Mouse (Mus musculus) heart, postnatal 14 days (tissue): ENCODE results near the gene Snx29. TPM values are rescaled to one million over a fixed set of nuclear protein-coding genes. Genes with fewer than 3 reads are reported as not detected.
A peak's percentile ranks its signal among the peaks of the same experiment; 100 is the strongest.

Experiments
- DNase-seq, 2 experiments: peaks; one replicate each; pipeline ENCODE4 v3.0.0; 2021 to 2022
- intact Hi-C: fragments of 180-260 bp; cut with DNase I; formaldehyde crosslinking; loops from one replicate; pipeline ENCODE4 v1.15.1; 2025
- total RNA-seq, 2 experiments: library from RNA; stranded (reverse); gene quantifications; 2 replicates each; pipeline ENCODE4 v1.2.3; 2021

Gene Snx29
- total RNA-seq, 2 experiments from 2014 or later: 13.5 to 17.4 TPM

- intact Hi-C loops: no loop called here
These were observed 333.2 kb downstream of the Snx29 start for GRCm38 (mm10) chr16:11655893-11656292.

DNA sequence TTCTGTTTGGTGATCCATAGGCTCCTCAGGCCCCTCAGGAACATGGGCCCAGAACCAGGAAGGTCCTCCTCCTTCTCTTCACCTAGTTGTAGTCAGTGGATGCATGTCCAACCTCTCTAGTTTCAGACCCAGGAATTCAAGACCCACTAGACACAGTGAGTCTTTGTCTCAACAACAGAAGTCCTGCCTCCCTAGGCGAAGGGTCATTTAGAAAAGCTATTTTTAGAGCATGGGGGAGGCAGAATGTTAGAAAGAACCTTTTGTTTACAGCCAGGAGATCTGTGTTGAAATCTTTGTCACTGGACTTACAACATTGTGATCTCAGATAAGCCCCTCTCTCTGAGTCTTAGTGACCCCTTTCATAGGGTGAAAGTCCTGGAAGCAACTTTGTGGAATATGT lies 334.4 kb downstream of the Snx29 start:
- no peak for DNase-seq
- intact Hi-C loops: no loop called here

More at GRCm38 (mm10) chr16:11655893-11656292, 333.2 kb downstream of the Snx29 start:
- DNase-seq: no peak

DNA sequence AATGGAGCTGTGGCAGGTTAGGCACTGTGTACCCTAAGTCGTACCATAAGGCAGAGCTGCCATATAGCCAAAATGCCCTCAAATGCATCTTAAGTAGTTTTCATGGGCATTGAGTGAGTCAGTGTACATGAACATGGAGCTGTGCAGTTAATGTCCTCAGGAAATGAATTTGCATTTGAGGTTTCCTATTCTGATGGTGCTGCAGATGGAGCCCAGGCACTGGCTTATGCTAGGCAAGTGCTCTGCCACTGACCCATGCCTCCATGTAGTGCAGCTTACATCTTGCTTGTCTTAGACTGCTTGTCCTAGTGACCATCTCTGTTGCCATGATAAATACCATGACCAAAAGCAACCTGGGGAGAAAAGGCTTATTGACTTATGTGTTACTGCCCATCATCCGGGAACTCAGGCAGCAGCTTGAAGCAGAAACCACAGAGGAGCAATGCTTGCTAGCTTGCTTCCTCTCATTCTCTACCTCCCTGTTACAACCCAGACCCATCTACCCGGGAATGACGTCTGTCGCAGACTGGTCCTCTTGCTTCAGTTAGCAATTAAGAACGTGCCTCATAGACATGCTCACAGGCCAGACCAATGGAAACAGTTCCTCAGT lies 336.5 kb downstream of the Snx29 start:
- no peak for DNase-seq
- intact Hi-C loops: no loop called here

DNA sequence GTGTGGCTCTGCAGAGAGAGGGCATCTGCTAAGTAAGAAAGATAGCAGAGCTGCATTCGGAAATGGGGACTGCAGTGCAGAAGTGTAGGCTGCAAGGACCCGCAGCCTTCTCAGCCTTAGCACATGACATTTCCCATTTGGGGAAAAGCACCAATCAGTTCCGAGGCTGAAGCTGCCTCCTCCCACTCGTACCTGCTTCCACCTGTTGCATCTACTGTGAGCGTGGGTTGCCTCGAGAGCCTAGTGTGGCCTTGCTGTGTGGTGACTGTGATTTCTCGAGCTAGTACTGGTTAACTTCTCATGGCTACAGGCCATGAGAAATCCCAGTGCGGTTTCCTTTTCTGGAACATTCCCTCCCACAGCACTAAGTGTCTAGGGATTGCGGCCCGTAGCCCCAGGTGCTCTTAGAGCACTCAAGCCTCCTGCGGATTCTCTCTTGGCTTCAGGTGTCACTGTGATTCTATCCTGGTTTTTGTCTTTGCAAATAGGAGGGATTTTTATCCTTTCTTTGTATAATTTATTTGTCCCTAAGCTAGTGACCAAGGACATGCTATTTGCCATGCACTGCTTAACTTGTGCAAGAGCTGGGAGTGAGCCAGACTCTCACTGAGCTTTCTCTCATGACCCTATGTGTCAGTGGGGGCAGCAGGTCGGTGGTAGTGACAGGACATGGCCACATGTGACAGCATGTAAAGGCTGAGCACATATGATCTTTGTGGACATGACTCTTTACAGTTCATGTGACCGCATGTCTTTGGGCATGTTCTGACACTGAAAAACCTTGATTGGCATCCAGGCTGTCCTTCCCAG lies 342.4 kb downstream of the Snx29 start:
- no peak for DNase-seq
- intact Hi-C loops: no loop called here

GRCm38 (mm10) chr16:11665869-11666268 lies 343.2 kb downstream of the Snx29 start:
- DNase-seq: no peak
- intact Hi-C loops: no loop called here

- no peak for DNase-seq
- intact Hi-C loops: no loop called here
These were observed 345.7 kb downstream of the Snx29 start for GRCm38 (mm10) chr16:11668375-11668774.

DNA sequence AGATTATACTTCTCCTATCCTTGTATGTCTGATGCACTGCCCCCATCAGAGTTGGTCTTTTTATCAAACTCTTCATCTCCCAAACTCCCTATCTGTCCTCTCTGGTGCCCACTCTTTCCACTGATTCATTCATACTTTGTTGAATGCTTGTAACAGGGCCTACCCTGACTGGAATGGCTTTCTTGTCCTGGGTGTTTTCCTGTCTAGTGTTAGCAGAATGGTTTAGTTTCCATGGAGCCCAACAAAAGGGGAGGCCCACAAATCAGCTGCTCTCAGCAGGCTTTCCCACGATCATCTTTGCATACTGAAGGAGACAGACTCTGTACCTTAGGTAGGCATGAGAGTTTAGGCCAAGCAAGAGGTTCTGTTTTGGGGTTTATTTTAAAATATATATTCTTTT lies 346.2 kb downstream of the Snx29 start:
- no peak for DNase-seq
- intact Hi-C loops: no loop called here

- DNase-seq: no peak
- intact Hi-C loops: no loop called here
These were observed 347.7 kb downstream of the Snx29 start for GRCm38 (mm10) chr16:11670251-11670970.

DNA sequence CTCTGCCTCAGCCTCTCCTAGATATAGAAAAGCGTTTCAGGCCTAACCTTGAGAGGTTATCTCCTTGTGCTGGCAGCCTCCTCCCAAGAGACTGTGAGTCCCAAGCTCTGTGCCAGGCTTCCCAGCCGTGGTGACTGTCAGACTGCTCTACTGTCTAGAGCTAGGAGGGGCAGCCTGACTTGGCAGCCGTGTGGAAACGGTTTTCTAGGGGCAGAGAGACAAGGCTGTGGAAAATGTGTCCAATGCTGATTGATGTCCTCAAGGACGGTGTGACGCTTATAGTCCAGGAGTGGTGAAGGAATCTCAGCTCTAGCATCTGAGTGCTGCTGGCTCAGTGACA lies 348.2 kb downstream of the Snx29 start:
- peak; percentile 32 to 45 for DNase-seq
- intact Hi-C loops: no loop called here

GRCm38 (mm10) chr16:11676006-11676405 lies 353.3 kb downstream of the Snx29 start:
- intact Hi-C loops: no loop called here
- no peak for DNase-seq

DNA sequence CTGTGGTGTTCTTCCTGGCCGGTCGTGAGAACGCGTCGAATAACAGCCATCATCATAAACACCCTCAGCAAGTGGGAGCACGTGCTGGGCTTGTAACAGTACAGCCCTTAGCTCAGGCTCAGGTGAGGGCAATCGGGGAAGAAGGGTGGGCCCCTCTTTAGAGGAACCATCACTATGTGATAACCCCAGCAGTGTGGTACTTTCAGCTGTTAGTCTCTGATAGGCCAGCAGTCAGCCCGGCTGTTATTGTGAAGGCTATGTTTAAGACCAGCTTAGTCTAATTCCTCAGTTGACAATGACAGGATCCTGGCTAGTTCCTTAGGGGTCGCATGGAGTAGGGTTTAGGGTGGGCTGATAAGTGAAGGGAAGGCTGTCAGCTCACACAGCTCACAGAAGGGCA lies 362.6 kb downstream of the Snx29 start:
- intact Hi-C loops: no loop called here
- DNase-seq: no peak

DNA sequence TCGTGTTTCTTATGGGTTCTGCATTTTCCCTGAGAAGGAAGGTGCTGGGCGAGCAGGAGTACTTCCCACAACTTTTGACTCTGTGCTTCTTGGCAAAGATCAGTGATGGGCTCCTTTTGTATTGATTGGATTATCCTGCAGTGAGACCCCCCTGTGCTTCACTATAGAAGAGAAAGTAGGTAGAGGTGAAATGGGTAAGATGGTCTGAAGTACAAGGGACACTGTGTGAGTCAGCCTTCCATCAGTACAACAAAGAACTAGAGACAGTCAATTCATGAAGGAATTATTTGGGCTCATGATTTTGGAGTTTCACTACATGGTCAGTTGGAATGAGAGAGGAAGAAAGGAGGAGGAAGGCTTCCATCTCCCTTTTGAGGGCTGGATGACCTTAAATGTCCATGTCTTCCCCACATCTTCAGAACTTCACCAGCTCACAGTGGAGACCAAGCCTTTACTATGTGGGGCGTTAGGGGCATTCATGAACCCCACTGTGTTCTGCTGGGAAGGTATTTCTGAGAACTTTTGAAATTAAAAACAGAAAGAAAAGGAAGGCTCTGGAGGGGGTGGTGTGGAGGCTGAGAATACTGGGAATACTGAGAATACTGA lies 363.1 kb downstream of the Snx29 start:
- intact Hi-C loops: no loop called here
- DNase-seq: no peak

DNA sequence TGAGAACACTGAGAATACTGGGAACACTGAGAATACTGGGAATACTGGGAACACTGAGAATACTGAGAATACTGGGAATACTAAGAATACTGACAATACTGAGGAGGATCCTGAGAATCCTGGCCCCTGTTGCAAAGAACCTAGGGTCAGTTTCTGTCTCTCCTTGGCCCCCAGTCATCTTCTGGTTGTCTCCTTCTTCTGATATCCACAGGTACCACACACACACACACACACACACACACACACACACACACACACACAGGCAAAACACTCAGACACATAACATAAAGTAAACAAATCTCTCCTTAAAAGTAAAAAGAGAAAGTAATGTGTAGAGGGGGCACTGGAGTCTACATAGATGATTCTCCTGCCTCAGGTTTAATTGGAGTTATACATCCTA lies 365.1 kb downstream of the Snx29 start:
- DNase-seq: no peak
- intact Hi-C loops: no loop called here

GRCm38 (mm10) chr16:11688281-11689005 lies 365.7 kb downstream of the Snx29 start:
- intact Hi-C loops: no loop called here
- DNase-seq: no peak

DNA sequence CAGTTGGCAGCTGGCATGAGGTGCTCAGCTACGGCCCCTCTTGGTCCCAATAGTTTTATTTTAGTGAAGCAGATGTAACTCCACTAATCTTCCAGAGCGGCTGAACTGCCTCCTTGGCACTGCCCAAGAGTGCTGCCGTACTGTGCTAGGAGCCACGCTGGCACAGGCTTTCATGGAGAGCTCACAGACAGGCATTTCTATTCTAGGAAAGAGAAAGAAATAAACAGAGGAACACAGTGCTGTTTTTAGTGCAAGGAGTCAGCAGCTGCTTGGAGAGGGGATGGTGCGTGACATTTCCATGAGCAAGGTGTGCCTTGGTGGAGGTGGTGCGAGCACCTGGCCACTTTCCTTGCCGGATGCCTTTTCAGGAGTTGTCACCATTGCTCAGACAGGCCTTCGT lies 367.4 kb downstream of the Snx29 start:
- DNase-seq: no peak
- intact Hi-C loops: no loop called here

- no peak for DNase-seq
- intact Hi-C loops: no loop called here
These were observed 368.0 kb downstream of the Snx29 start for GRCm38 (mm10) chr16:11690756-11691155.

DNA sequence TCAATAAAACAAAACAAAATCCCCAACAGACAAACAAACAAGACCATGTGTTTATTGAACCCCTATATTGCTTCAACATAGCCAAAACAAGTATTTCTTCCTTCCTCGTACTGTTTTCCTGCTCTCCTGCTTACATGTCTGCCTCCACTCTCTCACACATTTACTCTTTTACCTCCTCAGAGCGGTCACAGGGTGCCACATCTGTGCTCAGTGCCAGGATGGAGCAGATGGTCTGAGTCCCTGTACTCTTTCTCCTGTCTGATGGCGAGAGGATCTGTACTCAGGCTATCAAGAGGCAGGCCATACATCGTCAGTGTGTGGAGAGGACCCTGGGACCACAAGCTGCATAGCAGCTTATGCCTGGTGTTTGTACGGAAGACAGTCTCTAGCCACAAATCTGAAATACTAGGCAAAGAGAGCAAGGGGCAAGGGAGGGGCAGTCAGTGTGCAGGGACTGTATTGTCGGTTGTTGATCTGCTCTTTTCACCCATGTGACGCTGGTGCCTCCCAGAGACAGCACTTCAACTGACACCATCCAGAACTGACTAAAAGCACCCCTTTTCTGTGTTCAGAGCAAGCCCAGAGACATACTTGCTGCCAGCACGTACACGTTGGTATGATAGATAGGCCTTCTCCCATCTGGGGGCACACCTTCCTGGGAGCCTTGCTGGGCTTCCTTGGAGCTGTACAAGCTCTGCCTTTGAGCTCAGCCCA lies 368.9 kb downstream of the Snx29 start:
- intact Hi-C loops: no loop called here
- no peak for DNase-seq

DNA sequence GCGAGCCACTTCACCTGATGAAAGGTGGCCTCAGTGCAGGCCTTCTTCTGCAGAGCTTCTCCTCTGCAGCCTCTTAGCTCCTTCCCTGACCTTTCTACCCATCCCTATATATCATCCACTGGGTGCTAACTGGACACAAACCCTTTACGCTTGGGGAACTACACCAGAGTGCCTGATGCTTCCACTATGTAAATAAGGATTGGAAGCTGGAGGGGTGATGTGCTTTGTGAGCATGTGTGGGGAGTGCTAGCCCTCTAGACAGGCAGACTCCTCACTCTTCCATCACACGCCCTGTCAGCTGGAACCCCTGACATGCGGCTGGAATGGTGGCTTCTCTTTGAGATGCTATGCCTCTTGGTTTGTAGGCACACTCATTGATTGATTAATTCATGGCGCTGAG lies 370.0 kb downstream of the Snx29 start:
- intact Hi-C loops: no loop called here

GRCm38 (mm10) chr16:11694386-11694785 lies 371.7 kb downstream of the Snx29 start:
- no peak for DNase-seq
- intact Hi-C loops: no loop called here

More for the DNA sequence above, 370.0 kb downstream of the Snx29 start:
- DNase-seq: no peak

GRCm38 (mm10) chr16:11696767-11697166 lies 374.1 kb downstream of the Snx29 start:
- intact Hi-C loops: loop anchor here (2.0 kb wide), 1 partner anchor 504 kb away; no protein-coding TSS in a partner anchor
- DNase-seq: no peak
